Mouse (Mus musculus) ES-E14 (cell line): ENCODE measurements around the gene Cd47.

ENCODE experiments used
- CHD2 ChIP-seq: IDR thresholded peaks from 2 replicates; pipeline ENCODE4 v1.6.1; 2014; ENCODE audit warnings: mild to moderate bottlenecking, low read depth, low read length, inconsistent platforms
- HCFC1 ChIP-seq: IDR thresholded peaks from 2 replicates; pipeline ENCODE4 v1.6.1; 2012; ENCODE audit warnings: low read length, inconsistent platforms, borderline replicate concordance; ENCODE audit not compliant: insufficient read depth
- ZC3H11A ChIP-seq: IDR thresholded peaks from 2 replicates; pipeline ENCODE4 v1.6.1; 2012; ENCODE audit warnings: low read depth, mild to moderate bottlenecking, inconsistent platforms, low read length, borderline replicate concordance

DNA sequence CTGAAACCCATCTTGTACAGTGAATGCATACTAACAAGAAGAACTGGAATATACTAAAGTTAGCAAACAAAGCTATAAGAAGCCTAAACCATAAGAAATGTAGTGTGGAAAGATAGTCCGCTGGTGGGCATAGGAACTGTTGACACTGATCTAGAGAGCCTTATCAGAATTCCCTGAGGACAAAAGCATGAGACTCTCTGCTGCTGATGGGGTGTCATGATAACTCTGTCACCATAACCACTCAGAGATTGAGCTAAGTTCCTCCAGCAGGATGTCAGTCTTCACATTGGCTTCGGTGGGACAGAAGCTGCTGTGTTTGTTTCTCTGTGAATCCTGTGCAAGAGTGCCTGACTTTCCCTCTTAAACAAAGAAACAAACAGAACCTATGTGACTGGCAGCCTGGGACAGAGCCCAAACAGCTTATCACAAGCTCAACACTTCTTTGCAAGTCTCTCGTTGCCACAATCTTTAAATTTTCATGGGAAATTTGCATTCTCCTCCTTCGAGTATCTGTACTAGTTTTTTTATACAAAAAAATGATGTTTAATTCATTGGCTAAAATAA is 33.9 kb downstream of the Cd47 start:
- TF ChIP-seq CHD2 (no peak), HCFC1 (no peak), ZC3H11A (no peak)
